26 mouse cellular contexts compared by ENCODE assay signal in the genomic region with DNA sequence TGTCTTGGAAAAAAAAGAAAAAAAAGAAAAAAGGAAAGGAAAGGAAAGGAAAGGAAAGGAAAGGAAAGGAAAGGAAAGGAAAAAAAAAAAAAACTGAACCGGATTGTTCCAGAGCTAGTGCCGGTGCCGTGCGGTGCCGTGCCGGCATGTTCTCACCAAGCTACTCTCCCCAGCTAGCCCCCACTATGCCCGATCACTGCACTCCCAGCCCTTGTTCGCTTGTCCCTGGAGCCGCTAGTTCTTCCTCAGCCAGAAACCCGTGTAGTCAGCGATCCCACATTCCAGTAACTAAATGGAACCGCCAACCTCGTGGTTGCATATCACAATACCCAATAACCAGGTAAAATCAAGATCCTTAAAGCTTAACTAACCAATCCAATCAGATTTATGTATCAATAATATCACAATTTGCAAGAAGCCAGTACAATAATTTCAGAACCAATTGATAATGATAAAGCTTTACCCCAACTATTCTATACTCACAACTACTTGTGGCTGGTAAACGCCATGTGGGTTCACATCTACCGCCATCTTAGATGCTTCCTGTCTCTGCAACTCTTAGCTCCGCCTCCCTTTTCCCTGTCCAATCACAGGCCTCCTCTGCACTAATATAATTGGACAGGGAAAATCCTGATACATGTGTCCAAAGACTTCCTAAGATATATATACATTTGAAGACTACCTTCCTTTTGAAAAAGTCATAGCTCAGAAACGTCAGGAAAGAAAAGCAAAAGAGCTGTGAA. TPM values are rescaled to one million over a fixed set of nuclear protein-coding genes. Genes with fewer than 3 reads are reported as not detected.
DNase-seq lines count a peak whose midpoint lies in the region; ATAC-seq and TF ChIP-seq lines count a peak whose summit lies in the region.
"Had no signal": no experiment of that assay in that cellular context is flagged by ENCODE, and none has a peak within 500 bp of the region (broad histone marks: within the 10 kb centered on the region; RNA-seq: fewer than 3 reads in every experiment).

No protein-coding gene starts in this region.

- H3K9me3 ChIP-seq in ES-E14 (ENCODE audit: control insufficient read depth, insufficient read depth, low read depth, low read length): no peaks in the 10 kb centered on the region
- H3K9me3 ChIP-seq in forebrain, embryonic 12.5 days: 0 out of 2 replicates have a peak, but pooled peaks cover 3% of the 10 kb centered on the region
- H3K9me3 ChIP-seq: embryonic facial prominence, embryonic 12.5 days; embryonic facial prominence, embryonic 15.5 days; forebrain, embryonic 15.5 days; heart, embryonic 15.5 days; intestine, embryonic 15.5 days had no signal

- H3K27me3 ChIP-seq in testis, adult 2 months (ENCODE audit: control insufficient read depth, insufficient read depth, low read length): no peaks in the 10 kb centered on the region
- H3K27me3 ChIP-seq in forebrain, embryonic 12.5 days: no peaks in the 10 kb centered on the region
- H3K27me3 ChIP-seq: CH12.LX; embryonic facial prominence, embryonic 12.5 days; embryonic facial prominence, embryonic 15.5 days; forebrain, embryonic 15.5 days; heart, embryonic 12.5 days; heart, embryonic 15.5 days; hindbrain, embryonic 13.5 days; intestine, embryonic 15.5 days had no signal

- in situ Hi-C loops in ES-E14 (cut with MboI; ENCODE audit: low sequenced_read_pairs in 2 of 2, unreplicated experiment in 2 of 2): no loop called here

- DNase-seq in testis, postnatal 10 days (ENCODE audit: low spot score): no peak
- DNase-seq in ES-E14 (ENCODE audit: low read depth, low spot score): peak; percentile 51
- peak; percentile 63 for DNase-seq in testis, postnatal 14 days (ENCODE audit: low spot score)
- DNase-seq in cerebellum, adult 9-11 months: no peak
- DNase-seq: adrenal gland, postnatal 10 days; adrenal gland, postnatal 36 days; B cell, adult 2 months; cerebellum, adult 18-20 months; cerebellum, adult 9-10 months; cerebellum, postnatal 25 days; gastrocnemius, postnatal 25 days; heart, postnatal 10 days; heart, postnatal 36 days; kidney, adult 11 months had no signal

- H3K36me3 ChIP-seq in testis, adult 2 months (ENCODE audit: control insufficient read depth, insufficient read depth, low read length): 0 out of 2 replicates have a peak, but pooled peaks cover 2% of the 10 kb centered on the region
- peaks cover 2% of the 10 kb centered on the region; the same call in 1 of the 2 replicates for H3K36me3 ChIP-seq in ES-E14 (ENCODE audit: control insufficient read depth, insufficient read depth, low read length, poor library complexity, severe bottlenecking)
- H3K36me3 ChIP-seq in forebrain, embryonic 12.5 days (replicated peaks): peaks cover 18% of the 10 kb centered on the region; the same call in 1 of the 2 replicates
- H3K36me3 ChIP-seq: intestine, embryonic 15.5 days had no signal

- peak overlapping the region; percentile 5; the same call in 1 of the 2 replicates for H3K27ac ChIP-seq in testis, adult 2 months (ENCODE audit: control insufficient read depth, insufficient read depth, low read depth, low read length)
- peak overlapping the region; percentile 92 for H3K27ac ChIP-seq in ES-E14 (ENCODE audit: insufficient read depth, low read depth, low read length, poor library complexity, severe bottlenecking)
- no peak overlapping the region for H3K27ac ChIP-seq in forebrain, embryonic 12.5 days
- H3K27ac ChIP-seq: embryonic facial prominence, embryonic 12.5 days; embryonic facial prominence, embryonic 15.5 days; forebrain, embryonic 15.5 days; heart, embryonic 15.5 days; hindbrain, embryonic 10.5 days; hindbrain, embryonic 13.5 days; intestine, embryonic 15.5 days had no signal

- H3K4me3 ChIP-seq in testis, adult 2 months (ENCODE audit: control insufficient read depth, low read depth, low read length): peak overlapping the region; percentile 67
- H3K4me3 ChIP-seq in ES-E14 (ENCODE audit: insufficient read depth in 1 of 2, low read depth in 1 of 2, low read length in 2 of 2, poor library complexity in 1 of 2, severe bottlenecking in 1 of 2): peak overlapping the region; percentile 85 to 98
- no peak overlapping the region for H3K4me3 ChIP-seq in forebrain, embryonic 12.5 days (replicated peaks)
- H3K4me3 ChIP-seq: embryonic facial prominence, embryonic 12.5 days; embryonic facial prominence, embryonic 15.5 days; forebrain, embryonic 15.5 days; heart, embryonic 12.5 days; heart, embryonic 15.5 days; hindbrain, embryonic 10.5 days; hindbrain, embryonic 13.5 days; intestine, embryonic 15.5 days had no signal

- no peaks in the 10 kb centered on the region; the same call in 1 of the 2 replicates for H3K4me1 ChIP-seq in testis, adult 2 months (ENCODE audit: control insufficient read depth, insufficient read depth, low read length)
- peaks cover 0 to 3% of the 10 kb centered on the region in 2 experiments; a peak in 1 of 4 replicates for H3K4me1 ChIP-seq in ES-E14 (ENCODE audit: control insufficient read depth in 2 of 2, insufficient read depth in 2 of 2, low read length in 2 of 2, poor library complexity in 1 of 2)
- no peaks in the 10 kb centered on the region for H3K4me1 ChIP-seq in forebrain, embryonic 12.5 days
- H3K4me1 ChIP-seq: embryonic facial prominence, embryonic 12.5 days; embryonic facial prominence, embryonic 15.5 days; forebrain, embryonic 15.5 days; hindbrain, embryonic 10.5 days; hindbrain, embryonic 13.5 days; intestine, embryonic 15.5 days had no signal

- peak overlapping the region; percentile 99 for H3K9ac ChIP-seq in ES-E14 (ENCODE audit: insufficient read depth, low read depth, low read length, poor library complexity, severe bottlenecking)
- H3K9ac ChIP-seq in forebrain, embryonic 12.5 days: no peak overlapping the region
- H3K9ac ChIP-seq: embryonic facial prominence, embryonic 12.5 days; embryonic facial prominence, embryonic 15.5 days; forebrain, embryonic 15.5 days; heart, embryonic 12.5 days; heart, embryonic 15.5 days; hindbrain, embryonic 13.5 days; intestine, embryonic 15.5 days had no signal

- TF ChIP-seq POLR2A in testis, adult 2 months (IDR thresholded peaks at IDR 0.05; ENCODE audit: control insufficient read depth, low read depth, low read length): no peak

- no peak for ATAC-seq in forebrain, embryonic 12.5 days (ENCODE audit: low FRiP score)
- ATAC-seq: forebrain, embryonic 15.5 days; hindbrain, embryonic 16.5 days; intestine, embryonic 15.5 days had no signal

- WGBS in forebrain, embryonic 12.5 days: 95% methylated on average over 17 of the region's 17 CpGs

- no peak overlapping the region for H3K4me2 ChIP-seq in forebrain, embryonic 12.5 days
- H3K4me2 ChIP-seq: embryonic facial prominence, embryonic 12.5 days; embryonic facial prominence, embryonic 15.5 days; forebrain, embryonic 15.5 days; heart, embryonic 12.5 days; heart, embryonic 15.5 days; hindbrain, embryonic 13.5 days; intestine, embryonic 15.5 days had no signal

- TF ChIP-seq CTCF in testis, adult 2 months (IDR thresholded peaks at IDR 0.05; ENCODE audit: control insufficient read depth, insufficient read depth, insufficient replicate concordance, low read depth, low read length): no peak

TF ChIP-seq in ES-E14, 5 proteins besides CTCF, POLR2A, EP300 and RAD21:
- TF ChIP-seq MAFK (IDR thresholded peaks at IDR 0.05; ENCODE audit: insufficient read depth, low read depth, low read length) (no peak), HCFC1 (IDR thresholded peaks at IDR 0.05; ENCODE audit: borderline replicate concordance, insufficient read depth, low read length) (no peak)

RNA-seq across cellular contexts. Expression of gene Abhd17b, which starts 21.5 kb away (rescaled TPM):
- polyA plus RNA-seq in testis, adult 2 months (2012; rRNA removed): 47.4 and 55.4 TPM in 2 replicates
- total RNA-seq in ES-E14 (2012; rRNA removed): 13.1 and 15.9 TPM in 2 replicates
- polyA plus RNA-seq in forebrain, embryonic 12.5 days (2016; fragmentation: Nextera tagmentation; extraction: Ambion mirVana): 43.6 and 45.3 TPM in 2 replicates

RNA-seq across cellular contexts. Expression of gene 1110059E24Rik, which starts 21.7 kb away (rescaled TPM):
- 6.9 and 7.5 TPM in 2 replicates for polyA plus RNA-seq in testis, adult 2 months (2012; rRNA removed)
- total RNA-seq in ES-E14 (2012; rRNA removed): 34.6 and 38.9 TPM in 2 replicates
- polyA plus RNA-seq in forebrain, embryonic 12.5 days (2016; fragmentation: Nextera tagmentation; extraction: Ambion mirVana): 58.8 and 59.4 TPM in 2 replicates

Comparison
In these comparisons a context has a peak if more than half of its experiments do, and no peak if none do; other contexts are left out.
1. DNase-seq: peak in ES-E14 (single experiment) and testis, postnatal 14 days (single experiment); none in testis, postnatal 10 days (single experiment) and cerebellum, adult 9-11 months (single experiment).